8 mouse cellular contexts compared by ENCODE assay signal in the genomic region with DNA sequence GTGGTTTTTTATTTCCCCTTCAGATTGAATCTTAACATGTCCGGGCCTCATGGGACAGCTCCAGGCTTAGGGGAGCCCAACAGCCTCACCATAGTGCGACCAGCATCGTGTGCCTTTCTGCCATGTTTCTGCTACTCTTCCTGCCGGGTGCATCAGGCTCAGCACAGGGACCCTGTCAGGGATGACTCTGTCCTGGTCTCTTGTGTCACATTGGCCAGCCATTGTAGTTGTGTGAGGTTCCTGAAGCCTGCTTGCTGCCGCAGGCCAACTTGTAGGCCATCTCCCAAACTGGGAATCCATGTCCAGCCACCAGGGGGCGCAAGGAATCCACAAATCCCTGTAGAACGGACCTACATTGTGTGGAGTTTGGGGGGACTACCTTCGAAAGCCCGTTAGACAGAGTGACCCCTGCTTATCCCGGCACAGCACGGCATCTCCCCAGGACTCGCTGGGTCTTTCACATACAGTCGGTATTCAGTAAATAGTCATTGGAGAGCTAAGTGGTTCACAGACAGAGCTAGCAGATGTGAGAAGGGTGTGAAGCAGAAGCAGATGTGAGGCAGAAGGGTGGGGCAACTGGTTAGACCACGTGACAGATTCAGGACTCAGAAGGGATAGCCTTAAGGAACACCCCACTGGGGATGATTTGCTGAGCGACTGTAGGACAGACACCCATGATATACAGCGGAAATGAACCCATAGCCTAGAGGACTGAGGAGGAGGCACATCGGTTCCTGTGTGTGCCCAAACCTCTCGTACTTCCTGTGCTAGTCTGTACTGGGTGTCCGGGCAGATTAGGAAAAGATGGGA. TPM values are rescaled to one million over a fixed set of nuclear protein-coding genes. Genes with fewer than 3 reads are reported as not detected.
DNase-seq lines count a peak whose midpoint lies in the region; ATAC-seq and TF ChIP-seq lines count a peak whose summit lies in the region.

No protein-coding gene starts in this region.

- TF ChIP-seq CTCF in cerebellum, adult 2 months (IDR thresholded peaks at IDR 0.05; ENCODE audit: borderline replicate concordance, insufficient read depth, low read depth, low read length), result peak; percentile 91

- H3K27ac ChIP-seq in cerebellum, adult 2 months (ENCODE audit: insufficient read depth, low read length), result no peak overlapping the region
- no peak overlapping the region for H3K27ac ChIP-seq in hindbrain, embryonic 13.5 days

- peak; percentile 81 for DNase-seq in Muller cell, postnatal 12 days (ENCODE audit: inconsistent ontology term)
- DNase-seq in cerebellum, adult 2 months, result peak; percentile 76 to 87
- DNase-seq in forelimb bud, embryonic 11.5 days (ENCODE audit: low read depth, low spot score), result peak; percentile 87
- peak; percentile 81 to 97 for DNase-seq in layer of hippocampus, postnatal 25 days (ENCODE audit: extremely low spot score in 1 of 2, low spot score in 1 of 2)
- DNase-seq in right cerebral cortex, postnatal 14 days, result peak; percentile 89
- peak; percentile 91 for DNase-seq in urinary bladder, postnatal 25 days (ENCODE audit: low spot score)

- no peak for ATAC-seq in hindbrain, embryonic 13.5 days (ENCODE audit: low FRiP score)
- ATAC-seq in megakaryocyte, adult 5-6 weeks (ENCODE audit: poor library complexity, severe bottlenecking), result peak; percentile 51

- TF ChIP-seq POLR2A in cerebellum, adult 2 months (IDR thresholded peaks at IDR 0.05; ENCODE audit: borderline replicate concordance, insufficient read depth, low read length), result no peak

- H3K36me3 ChIP-seq in hindbrain, embryonic 13.5 days, result 0 out of 2 replicates have a peak, but pooled peaks cover 3% of the 10 kb centered on the region

- no peak overlapping the region for H3K4me3 ChIP-seq in cerebellum, adult 2 months (replicated peaks; ENCODE audit: insufficient read depth, low read depth, low read length)
- no peak overlapping the region for H3K4me3 ChIP-seq in hindbrain, embryonic 13.5 days

- 0 out of 2 replicates have a peak overlapping the region, but pooled peaks have one; percentile 13 for H3K4me2 ChIP-seq in hindbrain, embryonic 13.5 days

- no peaks in the 10 kb centered on the region for H3K27me3 ChIP-seq in cerebellum, adult 2 months (ENCODE audit: control insufficient read depth, insufficient read depth, low read length)
- peaks cover 75% of the 10 kb centered on the region for H3K27me3 ChIP-seq in hindbrain, embryonic 13.5 days

- H3K9me3 ChIP-seq in hindbrain, embryonic 13.5 days, result no peaks in the 10 kb centered on the region

- WGBS in cerebellum, adult 2 months, result 24% methylated on average over 19 of the region's 19 CpGs
- 24% methylated on average over 19 of the region's 19 CpGs for WGBS in hindbrain, embryonic 13.5 days

- H3K4me1 ChIP-seq in cerebellum, adult 2 months (ENCODE audit: control insufficient read depth, insufficient read depth, low read length), result peaks cover 5% of the 10 kb centered on the region; the same call in 1 of the 2 replicates
- H3K4me1 ChIP-seq in hindbrain, embryonic 13.5 days (replicated peaks), result peaks cover 31% of the 10 kb centered on the region

- no peak overlapping the region; the same call in 1 of the 2 replicates for H3K9ac ChIP-seq in hindbrain, embryonic 13.5 days

RNA-seq across cellular contexts. Expression of a gene that starts 8.1 kb away (rescaled TPM):
- 7.9 and 10.8 TPM in 2 replicates for polyA plus RNA-seq in cerebellum, adult 2 months (2012; rRNA removed)
- polyA plus RNA-seq in hindbrain, embryonic 13.5 days (2015; fragmentation: Nextera tagmentation; extraction: Ambion mirVana), result 0.42 and 0.66 TPM in 2 replicates
- total RNA-seq in layer of hippocampus, postnatal 25 days (2021), result 1 to 10 TPM; 3.8 to 5.5 TPM
- total RNA-seq in megakaryocyte, adult 5-6 weeks (2015), result 0.07 TPM in 1 of 2 replicates, not detected in the other
- not detected in 2 replicates for total RNA-seq in megakaryocyte, adult 5-6 weeks (2017)

RNA-seq across cellular contexts. Expression of a gene that starts 10.4 kb away (rescaled TPM):
- 9.0 and 10.3 TPM in 2 replicates for polyA plus RNA-seq in cerebellum, adult 2 months (2012; rRNA removed)
- 3.1 and 3.5 TPM in 2 replicates for polyA plus RNA-seq in hindbrain, embryonic 13.5 days (2015; fragmentation: Nextera tagmentation; extraction: Ambion mirVana)
- total RNA-seq in layer of hippocampus, postnatal 25 days (2021), result 10 to 100 TPM in 1 of 2 experiments, 1 to 10 TPM in 1; 9.7 to 10.6 TPM
- total RNA-seq in megakaryocyte, adult 5-6 weeks (2015), result 0.16 and 0.96 TPM in 2 replicates
- total RNA-seq in megakaryocyte, adult 5-6 weeks (2017), result 0.37 TPM in 1 of 2 replicates, not detected in the other

RNA-seq across cellular contexts. Expression of a gene that starts 10.8 kb away (rescaled TPM):
- polyA plus RNA-seq in cerebellum, adult 2 months (2012; rRNA removed), result 13.7 and 14.1 TPM in 2 replicates
- 1.9 and 2.5 TPM in 2 replicates for polyA plus RNA-seq in hindbrain, embryonic 13.5 days (2015; fragmentation: Nextera tagmentation; extraction: Ambion mirVana)
- 1 to 10 TPM; 2.3 to 2.8 TPM for total RNA-seq in layer of hippocampus, postnatal 25 days (2021)
- total RNA-seq in megakaryocyte, adult 5-6 weeks (2015), result 0.32 and 0.83 TPM in 2 replicates
- not detected in 2 replicates for total RNA-seq in megakaryocyte, adult 5-6 weeks (2017)

RNA-seq across cellular contexts. Expression of a gene that starts 16.1 kb away (rescaled TPM):
- polyA plus RNA-seq in cerebellum, adult 2 months (2012; rRNA removed), result 145 and 151 TPM in 2 replicates
- 1.2 and 1.7 TPM in 2 replicates for polyA plus RNA-seq in hindbrain, embryonic 13.5 days (2015; fragmentation: Nextera tagmentation; extraction: Ambion mirVana)
- total RNA-seq in layer of hippocampus, postnatal 25 days (2021), result 10 to 100 TPM; 14.6 to 16.9 TPM
- total RNA-seq in megakaryocyte, adult 5-6 weeks (2015), result not detected in 2 replicates
- total RNA-seq in megakaryocyte, adult 5-6 weeks (2017), result not detected in 2 replicates

RNA-seq across cellular contexts. Expression of a gene that starts 19.8 kb away (rescaled TPM):
- 49.7 and 51.1 TPM in 2 replicates for polyA plus RNA-seq in cerebellum, adult 2 months (2012; rRNA removed)
- 28.5 and 29.1 TPM in 2 replicates for polyA plus RNA-seq in hindbrain, embryonic 13.5 days (2015; fragmentation: Nextera tagmentation; extraction: Ambion mirVana)
- total RNA-seq in layer of hippocampus, postnatal 25 days (2021), result 10 to 100 TPM; 20.7 to 26.3 TPM
- total RNA-seq in megakaryocyte, adult 5-6 weeks (2015), result 25.6 and 27.4 TPM in 2 replicates
- 13.8 and 17.8 TPM in 2 replicates for total RNA-seq in megakaryocyte, adult 5-6 weeks (2017)

Comparison
In these comparisons a context has a peak if more than half of its experiments do, and no peak if none do; other contexts are left out.
1. RNA of a gene that starts 8.1 kb away (total RNA-seq): 3.8 to 5.5 TPM in layer of hippocampus, postnatal 25 days; 0.07 TPM in megakaryocyte, adult 5-6 weeks; every median in the first group is over 4 times any median in the second.
2. RNA of a gene that starts 10.4 kb away (total RNA-seq): 9.7 to 10.6 TPM in layer of hippocampus, postnatal 25 days; 0.16 to 0.96 TPM in megakaryocyte, adult 5-6 weeks; every median in the first group is over 4 times any median in the second.
3. Peak in every context shown above with its lines, with median percentiles within 50 percentile points of each other: DNase-seq.